Mouse (Mus musculus): ENCODE data around the gene Flt1.
"Not testable (repeated sequence)": the region's sequence is repeated elsewhere in the genome, so short reads cannot be mapped to it uniquely, and the experiment has no call there.

The Flt1 gene

DNA sequence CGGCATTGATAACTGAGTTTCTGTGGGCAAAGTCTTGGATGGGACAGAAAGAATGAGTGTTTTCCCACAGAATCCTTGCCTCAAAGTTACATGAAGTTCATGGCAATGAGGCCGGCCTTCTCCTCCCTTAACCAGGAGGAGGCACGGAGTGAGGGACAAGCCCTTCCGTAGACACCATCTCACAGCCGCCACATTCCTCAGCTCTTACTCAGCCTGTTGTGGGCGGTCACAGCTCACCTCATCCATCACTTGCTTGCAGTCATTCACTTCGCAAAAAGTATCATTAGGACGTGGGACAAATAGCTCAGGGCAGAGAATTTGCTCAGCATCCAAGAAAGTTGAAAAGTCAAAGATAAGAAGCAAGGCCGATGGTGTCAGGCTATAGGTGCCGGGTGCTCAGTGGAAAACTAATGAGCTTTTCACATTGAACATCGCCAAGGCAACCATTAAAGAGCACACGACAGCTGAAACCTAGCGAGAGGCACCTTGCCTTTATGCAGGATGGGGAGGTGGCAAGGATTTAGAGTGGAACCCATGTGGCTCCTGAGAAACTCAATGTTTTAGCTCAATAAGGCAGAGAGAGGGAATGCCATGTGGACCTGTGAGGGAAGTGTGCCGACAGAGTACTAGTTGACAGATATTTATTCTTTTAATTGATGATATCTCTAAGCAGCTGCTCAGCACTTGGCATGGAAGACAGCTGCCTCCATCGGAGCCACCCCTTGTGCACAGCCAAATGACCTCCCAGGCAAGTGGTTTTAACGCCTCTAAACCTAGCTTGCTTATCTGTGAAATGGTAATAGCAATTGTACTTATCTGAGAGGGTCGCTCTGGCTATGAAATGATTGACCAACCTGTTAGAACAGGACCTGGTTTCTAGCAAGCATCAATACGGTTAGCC lies 124.1 kb downstream of the Flt1 start:
- DNase-seq = no peak

- no peak for DNase-seq
Observed at GRCm38 (mm10) chr5:147597825-147598224, 128.0 kb downstream of the Flt1 start.

GRCm38 (mm10) chr5:147589814-147590213 lies 136.0 kb downstream of the Flt1 start:
- DNase-seq = peak; percentile 53 to 72

- DNase-seq = no peak
Observed at GRCm38 (mm10) chr5:147585070-147585469, 140.7 kb downstream of the Flt1 start.

DNA sequence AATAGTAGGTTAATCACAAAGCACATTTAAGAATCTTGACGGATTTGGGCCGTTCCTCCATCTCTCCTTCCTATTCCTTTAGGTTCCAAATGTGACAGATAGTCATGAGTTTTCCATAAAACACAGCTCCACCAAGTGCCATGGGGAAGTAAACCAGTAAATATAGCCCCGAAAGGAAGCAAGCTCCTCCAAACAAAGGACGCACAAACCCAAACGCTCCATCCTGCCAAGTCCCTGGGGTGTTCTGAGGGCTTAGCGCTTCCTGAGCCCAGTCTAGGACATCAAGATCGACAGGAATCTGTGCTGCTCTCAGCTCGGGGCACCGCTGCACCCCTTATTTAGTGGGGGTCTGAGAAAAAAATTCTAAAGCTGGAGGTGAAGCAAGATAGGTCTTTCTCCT lies 141.2 kb downstream of the Flt1 start:
- peak in 1 of 2 experiments; percentile 38 for DNase-seq

DNA sequence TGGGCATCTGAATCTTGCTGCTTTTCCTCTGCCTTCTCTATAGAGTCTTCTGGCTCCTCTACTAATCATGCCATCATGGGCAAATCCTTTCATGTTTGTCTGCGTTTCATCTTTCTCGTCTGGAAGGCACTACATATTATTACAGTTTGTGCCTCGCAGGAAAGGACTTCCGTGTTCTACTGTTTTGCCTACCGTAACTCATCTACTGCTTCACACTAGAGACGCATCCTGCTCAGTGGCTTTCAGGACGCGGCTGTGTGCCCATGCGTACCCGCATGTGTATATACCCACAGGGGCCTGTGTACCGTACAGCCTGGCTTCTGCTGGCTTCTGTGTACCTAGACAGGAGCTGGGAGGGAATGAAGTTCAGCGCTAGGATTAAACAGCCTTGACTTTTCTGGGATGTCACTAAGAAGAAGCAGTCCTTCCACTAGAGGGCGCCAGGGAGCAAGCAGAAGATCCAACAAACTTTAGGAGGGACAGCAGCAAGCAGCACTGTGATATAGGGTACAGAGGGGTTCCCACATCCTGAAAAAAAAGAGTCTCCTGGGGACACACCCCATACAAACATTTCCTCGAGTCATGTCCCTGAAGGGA lies 142.0 kb downstream of the Flt1 start:
- DNase-seq = peak; percentile 93 to 94

- no peak for DNase-seq
Observed at GRCm38 (mm10) chr5:147580181-147580580, 145.6 kb downstream of the Flt1 start.

DNA sequence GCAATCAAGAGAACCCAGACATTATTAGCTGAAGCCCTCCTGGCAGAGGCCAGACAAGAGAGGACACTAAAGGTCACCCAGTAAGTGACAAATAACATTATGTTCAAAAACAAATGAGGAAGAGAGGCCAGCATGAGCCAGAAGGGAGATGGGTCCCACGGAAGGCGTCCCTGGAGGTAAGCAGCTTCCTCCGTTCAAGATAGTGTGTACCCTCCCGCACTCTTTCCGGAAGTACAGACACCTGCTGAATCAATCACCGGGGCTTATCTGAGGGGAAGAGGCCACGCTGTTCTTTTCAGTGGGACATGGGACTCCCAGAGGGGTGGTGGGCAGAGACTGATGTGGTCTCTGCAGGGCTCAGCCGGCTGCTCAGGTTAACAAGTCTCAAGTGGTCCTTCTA lies 146.1 kb downstream of the Flt1 start:
- no peak for DNase-seq

DNA sequence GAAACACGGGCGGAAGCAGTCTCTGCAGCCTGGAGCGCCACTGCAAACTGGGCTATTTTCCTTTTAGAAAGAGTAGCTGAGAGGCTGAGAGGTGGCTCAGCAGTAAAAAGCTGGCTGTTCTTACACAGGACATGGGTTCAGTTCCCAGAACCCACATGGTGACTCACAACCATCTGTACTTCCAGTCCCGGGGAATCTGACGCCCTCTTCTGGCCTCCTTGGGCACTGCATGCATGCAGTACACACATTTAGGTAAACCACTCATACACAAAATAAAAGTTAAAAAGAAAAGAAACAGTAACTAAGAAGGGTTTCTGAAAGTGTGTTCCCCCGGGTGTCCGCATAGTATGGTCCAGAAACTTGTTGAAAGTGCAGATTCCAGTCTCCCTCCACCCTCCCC lies 146.7 kb downstream of the Flt1 start:
- DNase-seq = no peak

GRCm38 (mm10) chr5:147577003-147577402 lies 148.8 kb downstream of the Flt1 start:
- peak in 1 of 2 experiments; percentile 31 for DNase-seq

DNA sequence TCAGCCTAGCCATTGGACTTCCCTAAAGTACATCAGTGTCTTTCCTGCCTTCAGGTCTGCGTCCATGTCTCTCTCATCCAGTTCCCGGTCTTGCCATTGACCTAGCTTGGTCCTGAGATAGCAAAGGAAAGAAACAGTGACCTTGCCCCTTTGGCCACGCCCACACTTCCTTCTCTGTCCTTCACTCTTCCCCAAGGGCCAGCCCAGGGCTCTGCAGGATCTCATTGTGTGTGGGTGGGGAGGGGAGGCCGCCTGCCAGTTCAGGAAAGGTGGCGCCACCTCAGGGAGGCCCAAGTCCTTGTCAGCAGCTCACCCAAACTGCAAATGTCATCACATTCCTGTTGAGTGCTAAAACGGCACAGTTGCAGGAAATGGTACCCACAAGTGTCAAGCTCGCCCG lies 151.3 kb downstream of the Flt1 start:
- DNase-seq = peak; percentile 49 to 70

DNA sequence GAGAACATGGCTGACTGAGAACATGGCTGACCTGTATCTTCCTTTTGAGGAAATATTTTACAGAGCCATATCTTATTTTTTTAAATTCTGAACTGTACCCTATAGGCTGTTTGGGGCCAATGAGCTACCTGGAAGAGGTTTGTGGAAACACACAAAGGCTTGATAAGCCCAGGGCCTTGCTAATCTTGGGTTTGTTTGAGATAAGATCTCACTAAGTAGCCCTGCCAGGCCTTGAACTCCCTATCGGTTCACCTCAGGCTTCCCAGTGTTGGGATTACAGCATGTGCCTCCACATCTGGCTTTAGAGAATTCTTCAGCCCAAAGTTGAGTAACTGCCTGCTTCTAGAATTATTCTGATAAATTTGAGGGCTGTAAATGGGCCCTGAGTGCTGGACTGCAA lies 152.3 kb downstream of the Flt1 start:
- DNase-seq = no peak

- DNase-seq = no peak
Observed at GRCm38 (mm10) chr5:147572695-147573094, 153.1 kb downstream of the Flt1 start.

DNA sequence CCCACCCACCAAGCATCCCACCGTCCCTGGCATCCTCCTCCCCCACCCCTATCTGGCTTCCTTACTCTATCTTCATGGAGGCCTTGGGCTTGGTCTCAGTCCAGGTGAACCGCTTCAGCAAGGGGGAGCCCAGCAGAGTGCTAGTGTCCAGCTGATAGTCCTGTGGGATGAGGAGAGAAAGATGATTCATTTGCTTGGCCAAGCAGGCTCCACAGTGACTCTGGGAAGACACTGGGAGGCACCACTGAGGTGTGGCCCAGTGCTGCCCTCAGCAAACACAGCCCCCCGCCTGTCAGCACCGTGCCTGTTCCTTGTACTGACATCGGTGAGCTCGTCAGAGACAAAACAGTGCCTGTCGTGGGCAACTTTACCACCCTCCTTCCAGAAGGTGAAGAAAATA lies 159.5 kb downstream of the Flt1 start:
- DNase-seq = no peak

- DNase-seq = no peak
Observed at GRCm38 (mm10) chr5:147565444-147565843, 160.4 kb downstream of the Flt1 start.

GRCm38 (mm10) chr5:147564140-147564590 lies 161.6 kb downstream of the Flt1 start:
- DNase-seq = peak; percentile 47 to 57

DNA sequence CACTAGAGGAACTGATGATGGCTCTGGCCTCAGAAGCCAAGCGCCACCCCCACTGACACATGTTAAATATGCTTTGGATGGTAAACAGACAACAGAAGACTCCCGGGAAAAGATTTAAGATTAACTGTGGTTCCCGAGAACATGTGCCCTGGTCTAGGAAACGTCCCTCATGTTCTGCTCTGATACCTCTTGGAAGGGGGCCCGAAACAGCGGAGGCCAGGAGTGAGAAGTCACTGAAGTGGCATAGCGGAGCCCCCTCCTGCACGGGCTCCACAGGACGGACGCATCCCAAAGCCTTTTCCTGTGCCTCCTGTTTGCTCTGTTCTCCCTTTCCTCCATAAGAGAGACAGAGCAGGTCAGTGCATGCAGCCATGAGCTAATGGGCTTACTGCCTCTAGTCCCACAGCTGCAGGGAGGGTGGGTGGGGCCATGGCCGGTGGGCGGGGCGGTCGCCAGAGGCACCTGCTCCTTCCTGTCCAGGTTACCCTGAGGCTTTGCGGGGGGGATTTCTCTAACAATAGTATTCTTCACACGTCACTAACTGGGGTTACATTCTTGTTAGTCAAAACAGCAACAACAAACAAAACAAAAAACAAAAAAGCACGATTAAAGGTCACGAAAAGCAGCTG lies 162.2 kb downstream of the Flt1 start:
- peak in 1 of 2 experiments; percentile 39 for DNase-seq

- DNase-seq = not testable (repeated sequence)
Observed at GRCm38 (mm10) chr5:147557641-147558040, 168.2 kb downstream of the Flt1 start.

GRCm38 (mm10) chr5:147551879-147552627 lies 173.8 kb downstream of the Flt1 start:
- DNase-seq = no peak

DNA sequence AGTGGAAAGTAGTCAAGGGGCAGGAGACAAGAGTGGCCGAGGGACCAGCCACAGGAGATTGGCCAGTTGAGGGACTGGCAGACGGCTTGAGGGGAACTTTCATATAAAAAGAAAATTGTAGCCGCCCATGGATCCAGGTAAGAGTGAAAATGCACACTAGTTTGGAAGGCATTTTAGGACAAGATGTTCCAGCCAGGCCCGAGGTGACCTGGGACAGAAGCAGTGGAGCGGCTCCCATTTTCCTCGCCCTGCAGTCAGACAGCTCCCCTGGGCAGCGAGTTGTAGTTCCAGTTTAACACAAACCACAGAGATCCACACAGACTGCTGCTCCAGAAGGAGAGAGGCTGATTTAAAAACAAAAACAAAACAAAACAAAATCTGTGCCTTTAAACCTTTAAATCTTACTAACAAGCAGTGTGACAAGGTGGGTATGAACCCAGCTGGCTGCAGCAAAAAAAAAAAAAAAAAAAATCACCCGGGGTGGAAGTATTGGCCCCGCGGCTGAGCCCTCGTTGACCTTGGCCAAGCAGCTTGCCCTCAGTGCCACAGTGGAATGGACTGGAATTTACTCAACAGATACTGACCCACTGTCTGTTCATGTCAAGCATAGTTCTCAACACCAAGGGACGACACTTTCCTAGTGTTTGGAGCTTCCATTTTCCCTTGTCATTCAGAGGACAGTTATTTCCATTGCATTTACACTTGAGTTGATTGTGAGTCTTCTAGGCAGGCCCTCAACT lies 176.6 kb downstream of the Flt1 start:
- DNase-seq = no peak

DNA sequence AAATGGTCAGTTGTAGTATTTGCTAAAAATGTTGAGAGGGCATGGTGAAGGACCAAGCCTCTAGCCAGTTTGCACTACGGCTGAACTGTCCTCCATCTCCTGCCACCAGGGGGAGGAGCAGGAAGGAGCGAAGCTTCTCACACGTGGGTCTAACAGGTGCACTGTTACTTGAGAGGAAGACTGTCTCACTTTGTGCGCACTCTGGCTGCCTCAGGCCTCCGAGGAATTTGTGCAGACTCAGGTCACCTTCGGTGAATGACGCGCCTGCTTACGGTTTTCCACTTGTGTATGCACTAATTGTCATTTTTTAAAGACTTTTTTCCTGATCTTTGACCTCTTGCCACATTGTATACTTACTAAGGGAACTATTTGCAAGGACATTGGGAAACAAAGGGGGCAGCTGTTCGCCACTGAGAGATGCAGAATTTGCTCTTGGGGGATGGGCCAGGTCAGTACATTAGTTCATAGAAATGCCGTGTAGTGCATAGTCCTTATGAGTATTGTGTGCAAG lies 180.0 kb downstream of the Flt1 start:
- peak; percentile 53 to 66 for DNase-seq

DNA sequence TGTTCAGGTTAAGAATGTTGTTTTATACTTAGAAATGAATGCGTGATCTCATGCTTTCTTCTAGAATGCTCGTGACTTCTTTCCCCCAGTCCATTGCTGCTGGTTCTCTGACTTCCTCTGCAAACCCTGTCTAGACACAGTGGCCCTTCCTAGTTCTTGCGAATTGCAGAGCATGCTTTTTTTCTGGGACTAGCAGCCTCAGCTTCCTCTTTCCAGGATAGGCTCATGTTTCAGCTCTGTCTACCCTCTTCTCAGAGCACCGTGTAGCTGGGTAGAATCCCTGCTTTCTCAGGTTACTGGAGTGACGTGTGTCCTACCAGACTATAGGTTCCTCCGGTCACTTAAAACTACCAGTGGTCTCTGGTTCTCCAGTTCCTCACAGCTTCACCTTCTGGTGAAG lies 183.5 kb downstream of the Flt1 start:
- DNase-seq = no peak

Measured in kidney, postnatal 4 days (tissue).